Mouse (Mus musculus) heart, embryonic 15.5 days (tissue): ENCODE measurements at regions not wholly inside any gene's neighbourhood (a gene's known extent, or its start where the extent isn't known, plus 50 kb on each side); places are given as distances from the start of the nearest gene placed in this dataset.

Experiments
- ATAC-seq: fragments of 200-750 bp; cut with Nextera tagmentation; replicated peaks from 2 replicates; pipeline ENCODE4 v1.8.0; 2017; ENCODE audit warnings: low read depth, moderate TSS enrichment; ENCODE audit not compliant: insufficient number of reproducible peaks, insufficient read depth, low FRiP score
- H3K27ac ChIP-seq: fragments of 300-500 bp; sonication (generic); 2 replicates; pipeline ENCODE4 v1.5.1; 2015; ENCODE audit warnings: mild to moderate bottlenecking, inconsistent platforms
- H3K27me3 ChIP-seq: fragments of 300-500 bp; sonication (generic); 2 replicates; pipeline ENCODE4 v1.6.1; 2015; ENCODE audit warnings: inconsistent platforms
- H3K36me3 ChIP-seq: fragments of 300-500 bp; sonication (generic); 2 replicates; pipeline ENCODE4 v1.6.1; 2015; ENCODE audit warnings: mild to moderate bottlenecking, inconsistent platforms
- H3K4me1 ChIP-seq: fragments of 300-500 bp; sonication (generic); replicated peaks from 2 replicates; pipeline ENCODE4 v1.6.1; 2015; ENCODE audit warnings: inconsistent platforms
- H3K4me2 ChIP-seq: fragments of 300-500 bp; sonication (generic); 2 replicates; pipeline ENCODE4 v1.6.1; 2015; ENCODE audit warnings: inconsistent platforms, mild to moderate bottlenecking, moderate library complexity
- H3K4me3 ChIP-seq: fragments of 300-500 bp; sonication (generic); 2 replicates; pipeline ENCODE4 v1.5.1; 2015; ENCODE audit warnings: mild to moderate bottlenecking, inconsistent platforms
- H3K9ac ChIP-seq: fragments of 300-500 bp; sonication (generic); 2 replicates; pipeline ENCODE4 v1.6.1; 2015; ENCODE audit warnings: mild to moderate bottlenecking, inconsistent platforms
- H3K9me3 ChIP-seq: fragments of 300-500 bp; sonication (generic); replicated peaks from 2 replicates; pipeline ENCODE4 v1.6.1; 2016; ENCODE audit warnings: inconsistent platforms
- WGBS: fragments of 180-500 bp; shearing (Covaris S2); methylation state at CpG from one replicate; pipeline ENCODE4 v1.1.7; 2015; ENCODE audit warnings: mixed read lengths; 5-methylcytosine and 5-hydroxymethylcytosine counted together

- Histone ChIP-seq H3K36me3 (no peaks in the 10 kb centered on the region), H3K9ac (no peak overlapping the region), H3K4me1 (0 out of 2 replicates have a peak, but pooled peaks cover 9% of the 10 kb centered on the region), H3K4me2 (no peak overlapping the region), H3K4me3 (no peak overlapping the region), H3K9me3 (no peaks in the 10 kb centered on the region), H3K27ac (no peak overlapping the region), H3K27me3 (no peaks in the 10 kb centered on the region)
- 85% methylated on average over 3 of the region's 3 CpGs for WGBS
- no peak for ATAC-seq
Measured at GRCm38 (mm10) chr8:26910186-26910585, 66.9 kb upstream of the Zfp703 start.

- Histone ChIP-seq H3K27ac (no peak overlapping the region), H3K27me3 (no peaks in the 10 kb centered on the region), H3K4me3 (no peak overlapping the region), H3K9ac (no peak overlapping the region), H3K36me3 (no peaks in the 10 kb centered on the region), H3K4me2 (no peak overlapping the region), H3K4me1 (no peaks in the 10 kb centered on the region), H3K9me3 (no peaks in the 10 kb centered on the region)
- 68% methylated on average over 18 of the region's 18 CpGs for WGBS
- no peak for ATAC-seq
Measured at GRCm38 (mm10) chr8:26913562-26914529, 63.3 kb upstream of the Zfp703 start.

GRCm38 (mm10) chr8:26915731-26916130 lies 61.4 kb upstream of the Zfp703 start:
- H3K36me3 ChIP-seq = no peaks in the 10 kb centered on the region
- no peak overlapping the region for H3K27ac ChIP-seq
- H3K9me3 ChIP-seq = no peaks in the 10 kb centered on the region
- no peak for ATAC-seq
- no peak overlapping the region for H3K9ac ChIP-seq
- H3K4me2 ChIP-seq = no peak overlapping the region
- 89% methylated on average over 8 of the region's 8 CpGs for WGBS
- no peak overlapping the region for H3K4me3 ChIP-seq
- H3K27me3 ChIP-seq = no peaks in the 10 kb centered on the region
- H3K4me1 ChIP-seq = no peaks in the 10 kb centered on the region

GRCm38 (mm10) chr8:26921531-26922177 lies 55.5 kb upstream of the Zfp703 start:
- Histone ChIP-seq H3K4me2 (no peak overlapping the region), H3K27ac (no peak overlapping the region), H3K36me3 (no peaks in the 10 kb centered on the region), H3K4me1 (peaks cover 9% of the 10 kb centered on the region), H3K9me3 (no peaks in the 10 kb centered on the region), H3K9ac (no peak overlapping the region), H3K4me3 (no peak overlapping the region), H3K27me3 (no peaks in the 10 kb centered on the region)
- 75% methylated on average over 5 of the region's 5 CpGs for WGBS
- no peak for ATAC-seq

- Histone ChIP-seq H3K4me3 (no peak overlapping the region), H3K9ac (no peak overlapping the region), H3K9me3 (no peaks in the 10 kb centered on the region), H3K27me3 (no peaks in the 10 kb centered on the region), H3K27ac (no peak overlapping the region), H3K4me1 (peaks cover 9% of the 10 kb centered on the region), H3K4me2 (no peak overlapping the region), H3K36me3 (no peaks in the 10 kb centered on the region)
- 82% methylated on average over 5 of the region's 5 CpGs for WGBS
- no peak for ATAC-seq
Measured at GRCm38 (mm10) chr8:26922178-26922540, 55.0 kb upstream of the Zfp703 start.

GRCm38 (mm10) chr8:26923166-26923565 lies 54.0 kb upstream of the Zfp703 start:
- Histone ChIP-seq H3K4me2 (no peak overlapping the region), H3K36me3 (no peaks in the 10 kb centered on the region), H3K27me3 (no peaks in the 10 kb centered on the region), H3K27ac (no peak overlapping the region), H3K4me1 (peaks cover 9% of the 10 kb centered on the region), H3K9ac (no peak overlapping the region), H3K9me3 (no peaks in the 10 kb centered on the region), H3K4me3 (no peak overlapping the region)
- 30% methylated on average over 8 of the region's 8 CpGs for WGBS
- peak; percentile 39; the same call in 1 of the 2 replicates for ATAC-seq
